Mouse (Mus musculus) testis, adult 2 months (tissue): ENCODE results near the gene Magi2. TPM values are rescaled to one million over a fixed set of nuclear protein-coding genes. Genes with fewer than 3 reads are reported as not detected.

Source experiments
- H3K27ac ChIP-seq: fragments of 200-500 bp; 2 replicates; pipeline ENCODE4 v1.5.1; 2012; ENCODE audit warnings: low read depth, low read length; ENCODE audit not compliant: control insufficient read depth, insufficient read depth
- H3K27me3 ChIP-seq: fragments of 200-500 bp; 2 replicates; pipeline ENCODE4 v1.6.1; 2012; ENCODE audit warnings: mild to moderate bottlenecking, low read length, moderate library complexity; ENCODE audit not compliant: control insufficient read depth, insufficient read depth
- H3K36me3 ChIP-seq: fragments of 200-500 bp; 2 replicates; pipeline ENCODE4 v1.6.1; 2012; ENCODE audit warnings: mild to moderate bottlenecking, low read length; ENCODE audit not compliant: control insufficient read depth, insufficient read depth
- H3K4me1 ChIP-seq: fragments of 200-500 bp; 2 replicates; pipeline ENCODE4 v1.6.1; 2012; ENCODE audit warnings: low read length; ENCODE audit not compliant: control insufficient read depth, insufficient read depth
- H3K4me3 ChIP-seq: fragments of 200-500 bp; 2 replicates; pipeline ENCODE4 v1.5.1; 2012; ENCODE audit warnings: low read depth, mild to moderate bottlenecking, low read length, moderate library complexity, mixed read lengths; ENCODE audit not compliant: control insufficient read depth
- CTCF ChIP-seq: fragments of 200-500 bp; IDR thresholded peaks from 2 replicates; pipeline ENCODE4 v1.5.1; 2012; ENCODE audit warnings: low read depth, mild to moderate bottlenecking, inconsistent platforms, low read length, moderate library complexity; ENCODE audit not compliant: control insufficient read depth, insufficient read depth, insufficient replicate concordance
- POLR2A ChIP-seq: fragments of 200-500 bp; IDR thresholded peaks from 2 replicates; pipeline ENCODE4 v1.6.1; 2012; ENCODE audit warnings: low read depth, mild to moderate bottlenecking, inconsistent platforms, low read length, moderate library complexity; ENCODE audit not compliant: control insufficient read depth
- polyA plus RNA-seq: library from polyadenylated mRNA; depleted of rRNA; stranded (reverse); fragments of >200 nt; gene quantifications from 2 replicates; pipeline ENCODE4 v1.2.3, GENCODE M21; 2012

The Magi2 gene
- polyA plus RNA-seq, 1 experiment = 6.3 TPM

DNA sequence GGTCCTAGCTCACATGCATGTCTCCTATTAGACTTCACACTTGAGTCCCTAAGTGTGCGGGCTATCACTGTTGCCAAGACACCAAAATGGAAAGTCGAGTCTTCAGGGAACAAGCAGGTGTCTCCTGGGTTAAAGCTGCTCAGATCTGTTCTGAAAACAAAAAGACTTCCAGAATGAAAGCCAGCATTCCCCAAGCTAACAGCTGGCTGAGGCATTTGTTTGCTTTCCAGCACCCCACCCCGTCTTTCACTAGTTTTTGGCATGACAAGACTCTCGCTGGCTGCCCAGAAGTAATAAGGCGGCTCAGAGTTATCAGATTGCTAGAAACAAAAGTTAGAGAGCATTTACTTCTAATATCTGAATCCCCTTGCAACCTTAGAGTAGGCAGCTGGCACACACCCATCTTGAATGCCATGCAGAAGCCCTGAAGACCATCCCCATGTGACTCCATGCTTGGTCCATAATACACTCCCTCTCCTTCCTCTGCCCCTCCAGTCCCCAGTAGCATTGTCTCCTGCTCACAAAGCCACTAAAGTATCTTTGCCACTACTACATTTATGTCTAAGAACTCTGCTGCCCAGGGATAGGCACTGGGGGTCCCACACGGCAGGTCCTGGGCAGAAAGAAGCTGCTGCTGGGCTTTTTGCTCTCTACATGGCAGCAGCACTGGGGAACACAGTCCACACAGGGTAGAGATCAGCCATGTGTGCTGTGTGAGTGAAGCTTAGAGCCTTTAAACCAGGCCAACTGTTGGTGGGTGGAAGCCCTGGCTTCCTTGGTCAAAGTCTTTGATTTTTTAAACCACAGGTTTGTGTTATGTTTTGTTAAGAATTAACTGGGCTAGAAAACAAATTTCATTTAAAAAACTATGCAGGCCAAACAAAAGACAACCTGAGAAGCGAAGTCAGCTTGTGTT is 1394.0 kb downstream of the Magi2 start:
- H3K36me3 ChIP-seq = no peaks in the 10 kb centered on the region

DNA sequence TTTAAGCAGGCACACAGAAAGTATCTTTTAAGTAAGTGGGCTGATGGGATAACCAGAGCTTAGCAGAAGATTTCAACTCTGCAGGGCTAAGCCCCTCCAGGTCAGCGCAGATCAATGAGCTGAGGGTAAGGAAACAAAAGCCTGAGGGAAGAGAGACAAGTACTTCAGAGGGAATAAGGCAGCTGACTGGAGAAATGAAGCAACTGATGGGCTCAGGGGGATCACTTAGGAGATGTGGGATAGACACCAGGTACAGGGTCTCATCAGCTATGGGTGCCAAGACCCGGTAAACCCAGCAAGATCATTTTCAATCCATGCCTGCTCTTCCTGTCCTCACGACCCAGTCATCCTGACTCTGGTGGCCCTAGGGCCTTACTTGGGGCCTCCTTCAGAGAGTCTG is 1395.6 kb downstream of the Magi2 start:
- H3K4me3 ChIP-seq = no peak overlapping the region
- no peaks in the 10 kb centered on the region for H3K4me1 ChIP-seq
- TF ChIP-seq CTCF = no peak
- no peak for TF ChIP-seq POLR2A
- no peaks in the 10 kb centered on the region for H3K36me3 ChIP-seq
- H3K27ac ChIP-seq = no peak overlapping the region
- no peaks in the 10 kb centered on the region for H3K27me3 ChIP-seq

More for the DNA sequence above, 1394.0 kb downstream of the Magi2 start:
- Histone ChIP-seq H3K27ac (no peak overlapping the region), H3K4me3 (no peak overlapping the region), H3K4me1 (no peaks in the 10 kb centered on the region), H3K27me3 (no peaks in the 10 kb centered on the region)
- TF ChIP-seq POLR2A (no peak), CTCF (no peak)

DNA sequence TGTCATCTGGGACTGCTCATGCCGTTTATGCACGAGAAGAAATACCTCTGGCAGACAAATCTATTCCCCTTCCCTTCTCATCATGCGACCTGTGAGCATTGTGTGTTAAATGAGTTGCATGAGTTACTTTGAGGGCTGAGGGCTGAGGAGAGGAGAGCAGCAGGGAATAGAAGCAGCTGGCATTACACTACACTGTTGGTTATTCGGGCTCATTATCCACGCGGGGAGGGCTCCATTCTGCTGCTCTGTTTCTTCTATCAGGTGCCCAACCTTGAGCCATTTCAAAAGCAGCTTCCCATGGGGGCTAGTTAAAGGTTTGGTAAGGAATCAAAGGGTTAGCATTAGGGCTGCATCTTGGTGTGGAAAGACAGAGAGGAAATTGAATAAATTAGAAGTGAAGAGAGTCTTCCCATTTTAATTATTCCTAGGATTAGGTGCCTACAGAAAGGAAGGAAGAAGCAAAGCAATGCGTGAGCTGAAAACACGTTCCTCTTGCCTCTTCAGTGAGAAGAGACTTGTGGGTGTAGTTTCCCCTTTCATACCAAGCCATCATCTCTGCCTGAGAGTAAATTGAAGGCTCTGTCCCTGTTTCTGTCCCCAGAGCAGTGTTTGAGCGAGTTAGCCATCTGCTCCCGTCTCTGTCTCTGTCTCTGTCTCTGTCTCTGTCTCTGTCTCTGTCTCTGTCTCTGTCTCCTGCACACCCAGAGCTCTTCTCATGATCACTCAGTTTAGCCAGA is 1396.2 kb downstream of the Magi2 start:
- no peaks in the 10 kb centered on the region for H3K4me1 ChIP-seq
- no peak overlapping the region for H3K27ac ChIP-seq
- H3K27me3 ChIP-seq = no peaks in the 10 kb centered on the region
- no peak for TF ChIP-seq CTCF
- no peak for TF ChIP-seq POLR2A
- H3K36me3 ChIP-seq = no peaks in the 10 kb centered on the region
- no peak overlapping the region for H3K4me3 ChIP-seq

DNA sequence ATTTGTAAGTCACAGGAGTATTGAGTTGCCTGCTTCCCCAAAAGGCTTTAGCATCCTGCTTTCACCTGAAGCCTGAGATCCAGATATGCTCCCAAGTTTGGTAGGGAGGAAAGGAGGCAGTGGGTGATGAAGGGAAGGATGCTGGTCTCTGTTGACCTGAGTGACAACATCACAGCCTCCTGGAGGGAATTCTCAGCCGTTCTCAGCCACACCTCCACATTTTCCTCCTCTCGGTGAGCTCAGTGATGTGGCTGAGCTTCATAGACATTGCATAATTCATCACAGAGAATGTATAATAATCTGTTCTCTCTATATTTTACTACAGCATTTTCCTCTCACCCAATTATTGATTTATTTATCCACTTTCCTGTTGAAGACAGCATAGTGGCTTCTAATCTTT is 1398.3 kb downstream of the Magi2 start:
- no peak for TF ChIP-seq POLR2A
- no peak for TF ChIP-seq CTCF
- Histone ChIP-seq H3K36me3 (no peaks in the 10 kb centered on the region), H3K4me1 (no peaks in the 10 kb centered on the region; the same call in 1 of the 2 replicates), H3K4me3 (no peak overlapping the region), H3K27ac (no peak overlapping the region), H3K27me3 (no peaks in the 10 kb centered on the region)

DNA sequence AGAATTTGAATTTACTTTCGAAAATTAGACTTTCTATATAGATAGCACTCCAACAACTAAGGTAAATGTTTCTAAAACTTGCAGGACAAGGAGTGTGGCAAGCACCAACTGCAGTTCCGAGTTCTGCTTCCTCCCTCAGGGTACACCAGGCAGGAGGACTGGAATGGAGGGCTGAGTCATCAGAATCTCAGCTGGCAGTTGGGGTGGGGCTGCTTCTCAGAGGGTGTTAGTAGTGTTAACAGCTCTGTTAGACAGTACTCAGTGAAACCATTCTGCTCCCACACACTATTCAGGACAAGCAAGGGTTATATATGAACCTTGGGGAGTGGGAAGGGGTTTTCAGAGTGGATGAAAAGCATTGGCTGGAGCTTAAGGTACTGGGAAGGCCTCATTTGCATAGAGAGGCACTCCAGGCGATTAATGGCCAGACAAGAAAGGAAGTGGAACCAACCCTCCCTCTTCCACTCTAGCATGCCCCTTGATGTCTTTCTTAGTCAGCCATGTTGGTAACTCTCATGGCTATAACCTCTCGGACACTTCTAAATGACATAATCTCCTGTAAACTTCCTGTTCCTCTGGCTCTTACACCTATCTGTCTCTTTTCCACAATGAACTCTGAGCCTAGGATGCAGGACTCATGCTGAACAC is 1402.2 kb downstream of the Magi2 start:
- Histone ChIP-seq H3K27me3 (no peaks in the 10 kb centered on the region), H3K4me1 (no peaks in the 10 kb centered on the region; the same call in 1 of the 2 replicates), H3K4me3 (no peak overlapping the region), H3K36me3 (no peaks in the 10 kb centered on the region), H3K27ac (peak overlapping the region; percentile 51)
- no peak for TF ChIP-seq CTCF
- no peak for TF ChIP-seq POLR2A

DNA sequence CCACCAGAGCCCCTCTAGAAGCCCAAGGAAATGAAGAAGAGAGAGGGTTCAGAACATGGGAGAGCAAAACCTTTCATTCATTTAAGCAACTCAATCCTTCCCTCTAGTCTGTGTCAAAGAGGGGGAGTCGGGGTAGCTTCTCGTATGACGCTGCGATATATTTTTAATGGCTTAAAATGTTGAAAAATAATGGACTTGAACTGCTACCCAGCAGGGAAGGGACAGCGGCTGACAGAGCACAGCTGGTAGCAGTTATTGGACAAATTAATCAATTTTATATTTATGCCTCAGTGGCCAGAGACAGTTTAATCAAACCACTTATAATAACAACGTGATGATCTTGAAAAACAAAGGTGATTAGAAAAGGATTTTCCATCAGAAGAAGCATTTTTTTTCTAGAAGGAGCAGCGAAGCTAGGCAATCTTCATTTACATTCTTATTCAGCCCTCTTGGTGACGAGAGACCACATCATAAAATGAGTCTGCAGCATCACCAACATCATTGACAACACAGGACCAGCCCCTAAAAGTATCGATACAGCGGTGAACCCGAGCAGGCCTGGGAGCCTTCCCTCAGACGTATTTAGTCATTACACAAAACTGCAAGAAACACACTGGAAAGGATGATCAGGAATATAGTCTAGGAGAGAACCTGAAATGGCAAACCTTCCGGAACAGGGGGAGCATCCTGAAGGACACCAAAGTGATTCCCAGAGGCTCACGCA is 1407.4 kb downstream of the Magi2 start:
- Histone ChIP-seq H3K4me1 (no peaks in the 10 kb centered on the region), H3K36me3 (no peaks in the 10 kb centered on the region), H3K27me3 (no peaks in the 10 kb centered on the region), H3K4me3 (no peak overlapping the region), H3K27ac (no peak overlapping the region)
- TF ChIP-seq POLR2A = no peak

DNA sequence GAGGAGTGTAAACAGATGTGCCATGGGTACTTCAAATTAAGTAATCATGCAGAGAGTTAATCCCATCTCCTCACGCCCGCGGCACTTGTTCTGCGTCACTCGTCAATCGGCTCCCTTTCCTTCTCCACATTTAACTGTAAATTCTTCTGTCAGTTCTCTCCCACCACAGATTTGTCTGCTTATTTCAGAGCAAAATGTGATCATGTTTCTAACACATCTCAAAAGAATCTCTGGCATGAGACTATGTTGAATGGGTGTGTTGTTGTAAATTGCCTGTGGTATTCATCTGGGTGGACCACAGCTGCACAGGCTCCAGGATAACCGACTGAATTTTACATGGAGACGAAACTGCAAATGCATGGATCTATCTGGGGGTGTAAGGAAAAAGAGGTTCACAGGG is 1408.0 kb downstream of the Magi2 start:
- Histone ChIP-seq H3K4me1 (no peaks in the 10 kb centered on the region), H3K27ac (no peak overlapping the region), H3K36me3 (no peaks in the 10 kb centered on the region), H3K27me3 (no peaks in the 10 kb centered on the region), H3K4me3 (no peak overlapping the region)
- TF ChIP-seq CTCF = no peak
- no peak for TF ChIP-seq POLR2A
